Mouse (Mus musculus) forebrain, embryonic 12.5 days (tissue): ENCODE measurements around the gene Fgd2. TPM values are rescaled to one million over a fixed set of nuclear protein-coding genes. Genes with fewer than 3 reads are reported as not detected.

Source experiments
- ATAC-seq: fragments of 200-750 bp; cut with Nextera tagmentation; 2 replicates; pipeline ENCODE4 v1.8.0; 2017; ENCODE audit warnings: moderate TSS enrichment; ENCODE audit not compliant: low FRiP score
- H3K27ac ChIP-seq: fragments of 300-500 bp; sonication (generic); 2 replicates; pipeline ENCODE4 v1.5.1; 2016; ENCODE audit warnings: mild to moderate bottlenecking
- H3K27me3 ChIP-seq: fragments of 300-500 bp; sonication (generic); 2 replicates; pipeline ENCODE4 v1.6.1; 2016; ENCODE audit warnings: mild to moderate bottlenecking
- H3K36me3 ChIP-seq: fragments of 300-500 bp; sonication (generic); replicated peaks from 2 replicates; pipeline ENCODE4 v1.6.1; 2016; ENCODE audit warnings: mild to moderate bottlenecking
- H3K4me1 ChIP-seq: fragments of 300-500 bp; sonication (generic); 2 replicates; pipeline ENCODE4 v1.6.1; 2016
- H3K4me2 ChIP-seq: fragments of 300-500 bp; sonication (generic); 2 replicates; pipeline ENCODE4 v1.6.1; 2016; ENCODE audit warnings: mild to moderate bottlenecking, moderate library complexity
- H3K4me3 ChIP-seq: fragments of 300-500 bp; sonication (generic); replicated peaks from 2 replicates; pipeline ENCODE4 v1.5.1; 2016; ENCODE audit warnings: mild to moderate bottlenecking
- H3K9ac ChIP-seq: fragments of 300-500 bp; sonication (generic); 2 replicates; pipeline ENCODE4 v1.6.1; 2016; ENCODE audit warnings: mild to moderate bottlenecking
- H3K9me3 ChIP-seq: fragments of 300-500 bp; sonication (generic); 2 replicates; pipeline ENCODE4 v1.6.1; 2016
- WGBS: fragments of 180-500 bp; shearing (Covaris S2); methylation state at CpG from one replicate; pipeline ENCODE4 v1.1.7; 2016; 5-methylcytosine and 5-hydroxymethylcytosine counted together
- polyA plus RNA-seq: library from polyadenylated mRNA; unstranded; fragments of >200 nt; fragmentation: Nextera tagmentation; extraction: Ambion mirVana; gene quantifications from 2 replicates; pipeline ENCODE4 v1.2.1, GENCODE M21; 2016

The Fgd2 gene
- polyA plus RNA-seq, 1 experiment from 2014 or later = 3.7 TPM

- peak; percentile 70 for ATAC-seq
- Histone ChIP-seq H3K4me3 (0 out of 2 replicates have a peak overlapping the region, but pooled peaks have one; percentile 0), H3K9me3 (no peaks in the 10 kb centered on the region), H3K4me1 (peaks cover 35% of the 10 kb centered on the region), H3K36me3 (no peaks in the 10 kb centered on the region), H3K9ac (0 out of 2 replicates have a peak overlapping the region, but pooled peaks have one; percentile 29), H3K27me3 (no peaks in the 10 kb centered on the region), H3K27ac (peak overlapping the region; percentile 99), H3K4me2 (peak overlapping the region; percentile 62)
- 13% methylated on average over 5 of the region's 5 CpGs for WGBS
Measured at GRCm38 (mm10) chr17:29355461-29355840, 5.3 kb upstream of the Fgd2 start.

GRCm38 (mm10) chr17:29355841-29356478 is 4.8 kb upstream of the Fgd2 start:
- H3K27ac ChIP-seq = peak overlapping the region; percentile 99
- 8% methylated on average over 17 of the region's 17 CpGs for WGBS
- peak; percentile 43; the same call in 1 of the 2 replicates for ATAC-seq
- H3K4me1 ChIP-seq = peaks cover 35% of the 10 kb centered on the region
- H3K9ac ChIP-seq = peak overlapping the region; percentile 48
- H3K36me3 ChIP-seq = no peaks in the 10 kb centered on the region
- no peaks in the 10 kb centered on the region for H3K27me3 ChIP-seq
- H3K4me2 ChIP-seq = peak overlapping the region; percentile 62
- H3K9me3 ChIP-seq = no peaks in the 10 kb centered on the region
- H3K4me3 ChIP-seq = peak overlapping the region; percentile 37

- peak overlapping the region; percentile 37 for H3K4me3 ChIP-seq
- WGBS = 0% methylated on average over 11 of the region's 11 CpGs
- ATAC-seq = peak; percentile 95
Measured at GRCm38 (mm10) chr17:29356479-29356856, 4.2 kb upstream of the Fgd2 start.

DNA sequence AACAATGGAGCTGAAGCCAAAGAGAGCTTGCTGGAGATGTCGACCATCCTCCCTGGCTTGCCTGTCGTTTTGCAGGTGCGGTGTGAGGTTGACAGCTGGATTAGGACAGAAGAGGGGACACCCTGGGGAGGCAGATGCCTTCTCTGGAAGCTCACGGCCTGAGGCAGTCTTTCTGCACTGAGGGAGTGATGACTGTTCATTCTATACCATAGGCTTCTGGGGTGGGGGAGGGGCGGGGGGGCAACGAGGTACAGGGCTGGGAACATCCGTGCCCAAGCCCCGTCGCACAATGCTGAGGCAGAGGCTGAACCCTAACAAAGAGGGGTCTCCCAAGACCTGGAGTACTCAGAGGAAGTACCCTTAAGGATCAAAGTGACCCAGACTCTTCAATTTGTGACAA is 3.8 kb upstream of the Fgd2 start:
- no peaks in the 10 kb centered on the region for H3K36me3 ChIP-seq
- peaks cover 35% of the 10 kb centered on the region for H3K4me1 ChIP-seq
- 3% methylated on average over 9 of the region's 9 CpGs for WGBS
- peak overlapping the region; percentile 37 for H3K4me3 ChIP-seq
- H3K27me3 ChIP-seq = no peaks in the 10 kb centered on the region
- peak overlapping the region; percentile 48 for H3K9ac ChIP-seq
- peak overlapping the region; percentile 62 for H3K4me2 ChIP-seq
- no peaks in the 10 kb centered on the region for H3K9me3 ChIP-seq
- peak overlapping the region; percentile 99 for H3K27ac ChIP-seq
- ATAC-seq = peak; percentile 56

More at GRCm38 (mm10) chr17:29356479-29356856, 4.2 kb upstream of the Fgd2 start:
- no peaks in the 10 kb centered on the region for H3K27me3 ChIP-seq
- H3K36me3 ChIP-seq = no peaks in the 10 kb centered on the region
- H3K9me3 ChIP-seq = no peaks in the 10 kb centered on the region
- H3K4me2 ChIP-seq = peak overlapping the region; percentile 62
- peak overlapping the region; percentile 48 for H3K9ac ChIP-seq
- peaks cover 35% of the 10 kb centered on the region for H3K4me1 ChIP-seq
- H3K27ac ChIP-seq = peak overlapping the region; percentile 99

- no peak overlapping the region for H3K9ac ChIP-seq
- no peak overlapping the region for H3K27ac ChIP-seq
- WGBS = 44% methylated on average over 3 of the region's 3 CpGs
- H3K4me3 ChIP-seq = no peak overlapping the region
- no peaks in the 10 kb centered on the region for H3K27me3 ChIP-seq
- no peak overlapping the region for H3K4me2 ChIP-seq
- no peak for ATAC-seq
- H3K4me1 ChIP-seq = peaks cover 35% of the 10 kb centered on the region
- no peaks in the 10 kb centered on the region for H3K9me3 ChIP-seq
- no peaks in the 10 kb centered on the region for H3K36me3 ChIP-seq
Measured at GRCm38 (mm10) chr17:29358928-29359327, 1.8 kb upstream of the Fgd2 start.

DNA sequence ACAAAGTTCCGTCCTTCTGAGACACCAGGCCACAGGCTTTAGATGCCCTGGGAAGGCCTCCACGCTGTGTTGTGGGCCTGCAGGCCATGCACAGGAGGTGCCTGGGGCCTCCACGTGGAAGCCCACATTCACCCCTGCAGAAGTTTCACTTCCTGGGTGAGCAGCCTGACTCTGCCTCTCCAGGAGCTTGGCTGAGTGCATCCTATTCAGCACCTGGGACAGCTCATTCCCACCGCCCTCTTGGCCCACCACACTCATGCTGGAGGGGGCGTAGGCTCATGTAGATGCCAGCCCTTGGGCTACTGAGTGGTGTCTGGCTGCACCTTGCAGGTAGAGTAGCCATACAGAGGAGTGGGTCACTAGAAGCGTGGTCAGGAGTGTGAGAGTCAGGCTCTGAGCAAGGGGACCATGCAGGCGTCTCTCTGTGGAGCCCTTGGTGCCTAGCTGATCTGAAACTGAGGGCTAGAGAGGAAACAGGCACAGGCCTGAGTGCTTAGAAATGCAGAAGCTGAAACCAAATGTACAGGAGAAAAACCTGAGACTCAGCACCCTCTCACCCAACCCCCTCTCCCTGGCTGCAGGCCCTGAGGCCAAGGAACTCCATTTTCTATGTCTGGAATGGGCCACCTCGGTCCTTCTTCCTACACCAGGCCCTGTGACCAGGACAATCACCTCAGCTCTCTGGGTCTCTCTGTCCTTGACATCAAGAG is 1.4 kb downstream of the Fgd2 start:
- Histone ChIP-seq H3K4me2 (no peak overlapping the region), H3K4me3 (no peak overlapping the region), H3K4me1 (peaks cover 8% of the 10 kb centered on the region), H3K36me3 (no peaks in the 10 kb centered on the region), H3K27me3 (no peaks in the 10 kb centered on the region), H3K27ac (no peak overlapping the region), H3K9me3 (no peaks in the 10 kb centered on the region), H3K9ac (no peak overlapping the region)
- ATAC-seq = no peak
- WGBS = 66% methylated on average over 8 of the region's 8 CpGs

DNA sequence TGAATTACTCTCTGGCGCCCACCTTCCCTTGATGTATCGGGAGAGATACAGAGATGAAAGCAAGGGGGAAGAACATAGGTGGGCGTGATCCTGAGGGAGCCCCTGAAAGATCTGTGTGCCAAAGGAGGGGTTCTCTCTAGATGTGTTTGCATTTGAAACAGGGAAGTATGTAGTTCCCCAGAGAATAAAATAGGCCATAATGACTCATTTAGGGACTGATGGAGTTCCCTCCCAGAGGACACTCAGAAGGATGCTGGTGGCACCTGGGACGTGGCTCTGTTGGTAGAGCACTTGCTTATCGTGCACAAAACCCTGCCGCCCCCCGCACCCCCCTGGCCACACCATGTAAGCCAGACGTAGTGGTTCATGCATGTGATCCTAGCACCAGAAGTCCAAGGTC is 2.4 kb downstream of the Fgd2 start:
- ATAC-seq = no peak
- H3K9me3 ChIP-seq = no peaks in the 10 kb centered on the region
- no peak overlapping the region for H3K9ac ChIP-seq
- no peaks in the 10 kb centered on the region for H3K36me3 ChIP-seq
- peaks cover 5% of the 10 kb centered on the region for H3K4me1 ChIP-seq
- H3K4me2 ChIP-seq = no peak overlapping the region
- H3K27ac ChIP-seq = no peak overlapping the region
- H3K27me3 ChIP-seq = no peaks in the 10 kb centered on the region
- 88% methylated on average over 8 of the region's 8 CpGs for WGBS
- no peak overlapping the region for H3K4me3 ChIP-seq

DNA sequence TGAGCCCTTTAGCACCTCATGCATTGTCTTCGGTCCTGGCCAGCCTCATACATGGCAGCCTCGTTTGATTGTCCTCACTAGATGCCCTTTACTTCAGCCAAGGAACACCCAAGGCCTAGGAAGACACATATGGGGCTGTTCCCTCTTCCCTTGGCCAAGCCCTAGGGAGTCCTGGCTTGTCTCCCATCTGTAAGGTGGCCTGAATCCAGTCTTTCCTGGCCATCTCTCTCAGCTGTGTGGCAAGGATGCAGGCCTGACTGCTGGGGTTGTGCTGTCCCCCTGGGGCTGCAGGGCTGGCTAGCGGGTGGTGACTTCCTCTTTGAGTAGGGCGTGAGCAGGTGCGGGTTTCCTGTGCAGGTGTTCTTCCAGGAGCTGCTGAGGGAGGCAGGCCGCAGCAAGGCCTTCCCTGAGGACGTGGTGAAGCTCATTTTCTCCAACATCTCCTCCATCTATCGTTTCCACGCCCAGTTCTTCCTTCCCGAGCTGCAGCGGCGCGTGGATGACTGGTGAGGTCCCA is 4.4 kb downstream of the Fgd2 start:
- no peak overlapping the region for H3K9ac ChIP-seq
- 93% methylated on average over 13 of the region's 13 CpGs for WGBS
- no peak overlapping the region for H3K4me3 ChIP-seq
- no peak overlapping the region for H3K4me2 ChIP-seq
- H3K9me3 ChIP-seq = no peaks in the 10 kb centered on the region
- H3K4me1 ChIP-seq = peaks cover 2% of the 10 kb centered on the region; the same call in 1 of the 2 replicates
- no peaks in the 10 kb centered on the region for H3K36me3 ChIP-seq
- ATAC-seq = no peak
- no peak overlapping the region for H3K27ac ChIP-seq
- 0 out of 2 replicates have a peak, but pooled peaks cover 5% of the 10 kb centered on the region for H3K27me3 ChIP-seq

DNA sequence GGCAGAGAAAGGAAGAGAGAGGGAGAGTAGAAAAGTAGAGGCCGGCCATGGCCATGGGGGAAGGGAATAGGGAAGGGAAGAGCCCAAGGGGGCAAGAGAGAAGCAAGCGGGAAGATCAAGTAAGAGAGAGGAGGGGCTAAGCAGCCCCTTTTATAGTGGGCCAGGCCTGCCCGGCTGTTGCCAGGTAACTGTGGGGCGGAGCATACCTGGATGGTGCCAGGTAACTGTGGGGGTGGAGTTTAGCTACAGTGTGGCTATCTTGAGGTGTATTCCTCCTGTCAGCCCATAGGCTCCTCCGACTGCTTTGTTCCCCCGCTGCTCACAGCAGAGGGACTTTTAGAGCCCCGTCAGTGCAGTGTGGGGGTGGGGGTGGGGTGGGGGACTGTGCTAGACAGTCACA is 8.0 kb downstream of the Fgd2 start:
- ATAC-seq = no peak
- Histone ChIP-seq H3K27ac (no peak overlapping the region), H3K4me3 (no peak overlapping the region)

GRCm38 (mm10) chr17:29370984-29371723 is 10.4 kb downstream of the Fgd2 start:
- Histone ChIP-seq H3K4me3 (no peak overlapping the region), H3K27ac (no peak overlapping the region), H3K4me1 (peaks cover 6% of the 10 kb centered on the region; the same call in 1 of the 2 replicates), H3K9ac (no peak overlapping the region), H3K27me3 (0 out of 2 replicates have a peak, but pooled peaks cover 5% of the 10 kb centered on the region), H3K9me3 (no peaks in the 10 kb centered on the region), H3K4me2 (no peak overlapping the region), H3K36me3 (no peaks in the 10 kb centered on the region)
- WGBS = 7% methylated on average over 5 of the region's 5 CpGs
- peak; percentile 69 for ATAC-seq

More for the DNA sequence above, 8.0 kb downstream of the Fgd2 start:
- H3K9me3 ChIP-seq = no peaks in the 10 kb centered on the region
- 0 out of 2 replicates have a peak, but pooled peaks cover 5% of the 10 kb centered on the region for H3K27me3 ChIP-seq
- WGBS = 31% methylated on average over 7 of the region's 7 CpGs
- H3K36me3 ChIP-seq = no peaks in the 10 kb centered on the region
- no peak overlapping the region for H3K9ac ChIP-seq
- peaks cover 6% of the 10 kb centered on the region; the same call in 1 of the 2 replicates for H3K4me1 ChIP-seq
- H3K4me2 ChIP-seq = no peak overlapping the region

- H3K9ac ChIP-seq = no peak overlapping the region
- H3K36me3 ChIP-seq = no peaks in the 10 kb centered on the region
- no peak for ATAC-seq
- no peaks in the 10 kb centered on the region for H3K9me3 ChIP-seq
- no peaks in the 10 kb centered on the region for H3K27me3 ChIP-seq
- no peak overlapping the region for H3K4me3 ChIP-seq
- WGBS = 86% methylated on average over 10 of the region's 10 CpGs
- H3K27ac ChIP-seq = no peak overlapping the region
- H3K4me1 ChIP-seq = peaks cover 3% of the 10 kb centered on the region; the same call in 1 of the 2 replicates
- no peak overlapping the region for H3K4me2 ChIP-seq
Measured at GRCm38 (mm10) chr17:29375871-29376270, 15.2 kb downstream of the Fgd2 start.

- Histone ChIP-seq H3K36me3 (no peaks in the 10 kb centered on the region), H3K9me3 (no peaks in the 10 kb centered on the region), H3K9ac (no peak overlapping the region), H3K4me1 (peaks cover 4% of the 10 kb centered on the region; the same call in 1 of the 2 replicates), H3K4me2 (no peak overlapping the region), H3K27ac (no peak overlapping the region), H3K27me3 (no peaks in the 10 kb centered on the region), H3K4me3 (no peak overlapping the region)
- ATAC-seq = no peak
- 69% methylated on average over 8 of the region's 8 CpGs for WGBS
Measured at GRCm38 (mm10) chr17:29378056-29378455, 17.3 kb downstream of the Fgd2 start.
